Mouse (Mus musculus): ENCODE data around the gene Crybg1. TPM values are rescaled to one million over a fixed set of nuclear protein-coding genes. Genes with fewer than 3 reads are reported as not detected.
A peak's percentile ranks its signal among the peaks of the same experiment; 100 is the strongest.

The Crybg1 gene
- polyA plus RNA-seq, 1 experiment from 2014 or later = 0.21 TPM

DNA sequence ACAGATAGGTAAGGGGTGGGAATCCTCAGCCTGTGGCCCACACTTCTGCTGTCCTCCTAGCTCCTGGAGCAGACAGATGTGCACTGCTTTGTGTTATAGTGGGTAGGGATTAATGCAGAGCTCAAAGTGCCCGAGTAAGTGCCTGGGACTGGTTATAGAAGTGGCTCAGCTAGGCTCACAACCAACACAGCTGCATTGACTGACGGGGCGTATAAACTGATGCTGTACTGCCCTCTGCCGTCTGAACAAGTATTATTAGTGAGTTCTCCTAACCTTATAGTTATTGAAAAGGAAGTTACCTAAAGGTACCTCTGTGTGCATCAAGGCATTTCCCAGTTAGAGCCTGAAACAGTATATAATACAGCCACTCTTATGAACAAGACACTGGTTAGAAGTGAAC is 77.6 kb downstream of the Crybg1 start:
- Histone ChIP-seq H3K27ac (no peak overlapping the region), H3K4me3 (no peak overlapping the region), H3K4me1 (replicated peaks) (no peaks in the 10 kb centered on the region), H3K9me3 (no peaks in the 10 kb centered on the region), H3K27me3 (ENCODE audit: insufficient read depth, poor library complexity, severe bottlenecking) (no peaks in the 10 kb centered on the region), H3K36me3 (no peaks in the 10 kb centered on the region)
- DNase-seq (ENCODE audit: low spot score) = peak; percentile 53
- WGBS = 6% methylated on average over 4 of the region's 4 CpGs

DNA sequence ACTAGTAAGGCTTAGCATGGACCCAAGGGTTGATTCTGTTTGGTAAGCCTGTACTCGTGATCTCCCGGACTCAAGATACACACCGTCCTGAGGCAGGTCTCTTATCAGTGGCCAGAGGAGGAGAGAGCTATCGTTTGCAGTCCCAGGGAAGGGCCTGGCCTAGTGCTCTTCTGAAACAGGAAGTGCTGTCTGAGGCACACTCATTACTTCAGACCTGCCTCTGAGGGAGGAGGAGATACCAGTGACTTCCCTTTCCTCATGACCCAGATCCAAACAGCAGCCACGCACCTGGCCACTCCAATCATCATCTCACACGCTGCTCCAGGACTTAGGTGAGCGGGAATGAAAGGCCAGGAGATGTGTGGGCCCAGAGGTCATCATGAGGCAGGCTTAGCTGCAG is 79.5 kb downstream of the Crybg1 start:
- no peak overlapping the region for H3K27ac ChIP-seq
- no peak for DNase-seq (ENCODE audit: low spot score)
- H3K4me1 ChIP-seq (replicated peaks) = no peaks in the 10 kb centered on the region
- no peaks in the 10 kb centered on the region for H3K27me3 ChIP-seq (ENCODE audit: insufficient read depth, poor library complexity, severe bottlenecking)
- no peak overlapping the region for H3K4me3 ChIP-seq
- no peaks in the 10 kb centered on the region for H3K36me3 ChIP-seq
- no peaks in the 10 kb centered on the region for H3K9me3 ChIP-seq
- WGBS = 88% methylated on average over 7 of the region's 7 CpGs

DNA sequence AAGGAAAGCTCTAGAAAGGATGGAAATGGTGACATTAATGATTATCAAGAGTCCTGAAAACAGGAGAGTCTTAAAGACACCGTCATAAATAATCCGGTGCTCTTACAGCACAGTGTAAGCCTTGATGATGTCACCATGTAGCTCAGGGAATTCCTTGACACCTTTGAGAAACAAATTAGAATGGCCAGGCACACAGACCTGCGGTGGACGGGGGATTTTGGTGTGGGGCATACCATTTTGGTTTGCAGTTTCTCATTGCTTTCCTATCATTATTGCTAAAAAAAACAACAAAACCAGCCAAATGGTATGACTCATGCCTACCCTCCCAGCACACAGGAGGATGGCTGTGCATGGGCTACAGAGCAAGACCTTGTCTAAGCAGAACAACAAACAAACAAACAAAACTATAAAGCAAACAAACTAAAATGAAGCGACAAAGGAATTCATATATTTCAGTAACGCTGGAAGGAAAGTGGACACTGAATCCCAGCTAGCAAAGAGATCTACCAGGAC is 82.7 kb downstream of the Crybg1 start:
- Histone ChIP-seq H3K4me1 (replicated peaks) (no peaks in the 10 kb centered on the region), H3K36me3 (no peaks in the 10 kb centered on the region), H3K4me3 (no peak overlapping the region), H3K9me3 (no peaks in the 10 kb centered on the region), H3K27me3 (ENCODE audit: insufficient read depth, poor library complexity, severe bottlenecking) (no peaks in the 10 kb centered on the region), H3K27ac (no peak overlapping the region)
- 95% methylated on average over 6 of the region's 6 CpGs for WGBS
- no peak for DNase-seq (ENCODE audit: low spot score)

DNA sequence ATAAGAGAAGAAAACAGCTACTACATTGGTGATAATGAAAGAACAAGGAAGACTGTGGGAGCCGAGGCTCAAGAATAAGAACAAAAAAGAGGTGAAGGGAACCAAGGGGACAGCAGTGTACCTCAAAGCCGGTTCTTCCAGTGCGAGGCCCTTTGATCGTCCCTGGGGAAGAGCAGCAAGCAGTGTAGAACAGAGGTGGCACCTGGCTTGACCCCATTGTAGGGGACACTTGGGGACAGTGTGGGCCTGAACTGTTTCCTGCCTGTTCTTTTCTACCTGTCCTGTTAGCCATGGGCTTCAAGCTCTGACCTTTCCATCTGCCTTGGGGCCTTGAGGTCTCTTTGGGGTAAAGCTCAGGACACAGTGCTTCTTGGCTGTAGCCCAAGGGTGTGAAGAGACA is 85.7 kb downstream of the Crybg1 start:
- WGBS = 93% methylated on average over 4 of the region's 4 CpGs
- H3K9me3 ChIP-seq = no peaks in the 10 kb centered on the region
- no peak for DNase-seq (ENCODE audit: low spot score)
- no peak overlapping the region for H3K27ac ChIP-seq
- H3K4me3 ChIP-seq = no peak overlapping the region
- no peaks in the 10 kb centered on the region for H3K4me1 ChIP-seq (replicated peaks)
- no peaks in the 10 kb centered on the region for H3K27me3 ChIP-seq (ENCODE audit: insufficient read depth, poor library complexity, severe bottlenecking)
- H3K36me3 ChIP-seq = no peaks in the 10 kb centered on the region

DNA sequence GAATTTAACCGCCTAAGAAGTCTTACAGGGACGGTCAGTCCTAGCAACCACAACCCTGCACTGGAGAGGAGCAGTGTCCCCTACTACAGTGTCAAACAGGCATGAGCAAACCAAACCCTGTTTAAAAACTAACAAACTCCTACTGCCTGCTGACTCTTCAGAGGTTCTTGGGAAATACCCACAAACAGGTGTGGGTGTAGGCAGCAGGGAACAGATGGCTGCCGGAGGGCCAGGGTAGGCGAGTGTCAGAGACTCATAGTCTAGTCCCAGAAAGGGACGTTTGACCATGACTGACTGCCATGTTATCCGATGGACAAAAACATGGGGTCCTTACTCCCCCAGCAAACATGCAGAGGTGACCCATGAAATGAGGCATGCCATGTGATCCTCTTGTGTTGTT is 97.7 kb downstream of the Crybg1 start:
- no peak for DNase-seq (ENCODE audit: low spot score)
- Histone ChIP-seq H3K4me1 (replicated peaks) (peaks cover 9% of the 10 kb centered on the region), H3K27ac (peak overlapping the region; percentile 13; the same call in 1 of the 2 replicates), H3K27me3 (ENCODE audit: insufficient read depth, poor library complexity, severe bottlenecking) (no peaks in the 10 kb centered on the region), H3K36me3 (no peaks in the 10 kb centered on the region), H3K9me3 (no peaks in the 10 kb centered on the region), H3K4me3 (no peak overlapping the region)
- 75% methylated on average over 6 of the region's 6 CpGs for WGBS

DNA sequence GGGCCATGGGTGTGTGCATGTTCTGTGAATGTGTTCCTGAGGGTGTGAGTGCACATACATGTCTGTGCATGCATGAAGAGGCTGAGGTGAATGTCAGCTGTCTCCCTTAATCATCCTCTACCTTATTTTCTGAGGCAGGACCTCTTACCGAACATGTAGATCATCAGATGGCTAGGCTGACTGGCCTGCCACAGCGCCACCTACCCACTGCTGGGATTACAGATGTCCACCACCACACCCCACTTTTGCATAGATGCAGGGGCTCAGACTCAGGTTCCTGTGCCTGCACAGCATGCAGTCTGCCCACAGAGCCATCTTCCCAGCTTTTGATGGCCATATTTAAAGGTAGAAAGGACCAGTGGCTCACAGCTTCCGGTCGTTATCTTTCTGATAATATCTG is 103.9 kb downstream of the Crybg1 start:
- H3K36me3 ChIP-seq = no peaks in the 10 kb centered on the region
- no peak overlapping the region for H3K4me3 ChIP-seq
- no peak for DNase-seq (ENCODE audit: low spot score)
- H3K9me3 ChIP-seq = no peaks in the 10 kb centered on the region
- H3K4me1 ChIP-seq (replicated peaks) = no peaks in the 10 kb centered on the region
- no peak overlapping the region for H3K27ac ChIP-seq
- H3K27me3 ChIP-seq (ENCODE audit: insufficient read depth, poor library complexity, severe bottlenecking) = no peaks in the 10 kb centered on the region
- WGBS = 76% methylated on average over 4 of the region's 4 CpGs

DNA sequence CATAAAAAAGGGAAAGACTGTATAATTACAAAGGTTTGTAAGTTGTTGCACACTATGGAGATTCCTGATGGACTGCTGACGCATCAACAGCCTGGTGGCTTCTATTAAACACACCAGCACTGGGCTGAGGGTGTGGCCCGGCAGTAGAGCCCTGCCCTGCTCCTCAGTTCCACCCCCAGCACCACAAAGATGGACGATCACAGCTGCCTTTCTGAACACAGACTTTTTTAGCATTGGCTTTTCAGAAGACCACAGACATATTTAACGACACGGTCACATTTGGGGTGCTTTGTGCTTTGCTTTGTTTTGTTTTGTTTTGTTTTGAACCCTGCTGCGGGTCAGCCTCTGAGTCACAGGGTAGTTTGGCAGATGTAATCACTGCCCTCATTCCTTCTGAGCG is 105.0 kb downstream of the Crybg1 start:
- H3K4me3 ChIP-seq = no peak overlapping the region
- no peaks in the 10 kb centered on the region for H3K4me1 ChIP-seq (replicated peaks)
- 73% methylated on average over 7 of the region's 7 CpGs for WGBS
- no peak overlapping the region for H3K27ac ChIP-seq
- no peaks in the 10 kb centered on the region for H3K36me3 ChIP-seq
- DNase-seq (ENCODE audit: low spot score) = no peak
- H3K27me3 ChIP-seq (ENCODE audit: insufficient read depth, poor library complexity, severe bottlenecking) = no peaks in the 10 kb centered on the region
- H3K9me3 ChIP-seq = no peaks in the 10 kb centered on the region

DNA sequence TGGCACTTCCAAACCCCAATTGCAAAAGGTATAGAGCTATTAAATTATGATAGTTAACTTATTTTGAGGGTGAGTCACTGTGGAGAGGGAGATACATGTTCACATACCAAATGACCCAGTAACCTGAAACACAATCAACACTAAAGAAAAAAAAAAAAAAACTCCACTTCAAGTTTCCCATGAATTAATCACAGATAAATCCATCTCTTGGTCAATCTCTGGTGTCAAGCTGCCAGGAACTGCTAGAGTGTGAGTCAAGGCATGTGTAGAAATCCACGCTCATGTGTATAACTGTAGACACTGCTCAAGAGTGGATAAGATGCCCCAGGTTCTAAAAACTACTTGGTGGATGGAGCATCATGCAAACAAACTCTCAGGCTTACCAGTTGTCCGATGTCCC is 109.5 kb downstream of the Crybg1 start:
- H3K4me1 ChIP-seq (replicated peaks) = no peaks in the 10 kb centered on the region
- WGBS = 90% methylated on average over 2 of the region's 2 CpGs
- DNase-seq (ENCODE audit: low spot score) = no peak
- no peak overlapping the region for H3K4me3 ChIP-seq
- H3K36me3 ChIP-seq = no peaks in the 10 kb centered on the region
- no peak overlapping the region for H3K27ac ChIP-seq
- H3K9me3 ChIP-seq = no peaks in the 10 kb centered on the region
- no peaks in the 10 kb centered on the region for H3K27me3 ChIP-seq (ENCODE audit: insufficient read depth, poor library complexity, severe bottlenecking)

DNA sequence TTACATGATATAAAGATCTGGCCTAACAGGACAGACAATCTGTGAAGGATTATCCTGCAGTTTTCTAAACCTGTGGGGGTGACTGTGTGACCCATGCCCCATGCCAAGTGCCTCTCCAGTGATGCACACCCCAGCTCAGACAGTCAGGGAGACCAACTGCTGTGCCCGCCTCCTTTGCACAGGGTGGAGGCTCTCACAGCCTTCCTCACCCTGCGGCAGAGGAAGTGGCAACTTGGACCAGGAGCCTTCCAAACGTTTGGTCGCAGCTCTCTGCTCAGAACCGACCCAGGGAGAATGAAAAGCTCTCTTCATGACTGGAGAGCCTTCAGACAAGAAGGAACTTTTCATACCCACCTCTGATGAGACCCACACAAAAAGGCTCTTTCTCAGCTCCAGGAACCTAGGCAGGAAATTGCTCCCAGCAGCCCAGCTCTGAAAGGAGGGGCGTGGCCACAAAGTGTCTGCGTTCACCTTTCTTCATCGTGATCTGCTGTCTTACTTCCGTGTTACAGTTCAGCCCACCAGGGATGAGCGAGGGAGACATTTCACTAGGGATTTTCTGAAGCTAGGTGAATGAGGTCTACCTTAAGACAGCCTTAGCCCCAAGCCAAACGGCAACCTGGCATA is 110.6 kb downstream of the Crybg1 start:
- 51% methylated on average over 11 of the region's 11 CpGs for WGBS
- Histone ChIP-seq H3K9me3 (no peaks in the 10 kb centered on the region), H3K27me3 (ENCODE audit: insufficient read depth, poor library complexity, severe bottlenecking) (no peaks in the 10 kb centered on the region), H3K4me3 (no peak overlapping the region), H3K4me1 (replicated peaks) (no peaks in the 10 kb centered on the region), H3K27ac (no peak overlapping the region), H3K36me3 (no peaks in the 10 kb centered on the region)
- no peak for DNase-seq (ENCODE audit: low spot score)

DNA sequence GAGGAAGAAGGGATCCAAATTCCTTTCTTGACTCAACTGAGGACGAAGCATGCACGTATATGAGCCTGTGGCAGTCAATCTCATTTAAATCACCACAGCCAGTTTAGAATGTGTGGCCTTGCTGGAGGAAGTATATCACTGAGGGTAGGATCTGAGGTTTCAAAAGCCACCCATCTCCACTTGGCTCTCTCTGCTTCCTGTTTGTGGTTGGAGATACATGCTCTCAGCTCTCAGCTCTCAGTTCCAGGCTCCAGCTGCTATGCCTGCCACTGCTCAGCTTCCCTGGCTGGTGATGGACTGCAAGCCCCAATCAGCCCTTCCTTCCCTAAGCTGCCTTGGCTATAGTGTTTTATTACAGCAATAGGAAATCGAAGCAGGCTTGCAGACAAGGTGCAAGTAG is 119.1 kb downstream of the Crybg1 start:
- Histone ChIP-seq H3K4me3 (no peak overlapping the region), H3K4me1 (replicated peaks) (no peaks in the 10 kb centered on the region), H3K9me3 (no peaks in the 10 kb centered on the region), H3K27me3 (ENCODE audit: insufficient read depth, poor library complexity, severe bottlenecking) (no peaks in the 10 kb centered on the region), H3K27ac (no peak overlapping the region), H3K36me3 (no peaks in the 10 kb centered on the region)
- DNase-seq (ENCODE audit: low spot score) = no peak
- 94% methylated on average over 3 of the region's 3 CpGs for WGBS

DNA sequence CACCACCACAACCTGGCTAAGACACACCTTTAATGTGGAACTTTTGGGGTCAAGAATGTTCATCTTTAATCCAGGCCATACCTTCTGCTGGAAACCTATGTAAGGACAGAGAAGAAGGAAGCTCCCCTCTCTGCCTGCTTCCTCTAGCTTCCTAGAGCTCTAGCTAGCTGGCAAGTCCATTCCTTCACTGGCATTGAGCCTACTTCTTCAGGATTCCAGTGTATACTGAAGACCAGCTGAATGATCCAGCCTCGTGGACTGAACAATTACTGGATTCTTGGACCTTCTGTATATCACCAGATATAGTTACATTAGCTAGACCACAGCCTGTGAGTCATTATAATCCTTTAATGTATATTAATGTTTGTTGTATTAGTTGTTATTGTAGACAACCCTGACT is 121.4 kb downstream of the Crybg1 start:
- Histone ChIP-seq H3K36me3 (no peaks in the 10 kb centered on the region), H3K4me3 (no peak overlapping the region), H3K27me3 (ENCODE audit: insufficient read depth, poor library complexity, severe bottlenecking) (no peaks in the 10 kb centered on the region), H3K27ac (no peak overlapping the region), H3K9me3 (no peaks in the 10 kb centered on the region), H3K4me1 (replicated peaks) (no peaks in the 10 kb centered on the region)
- WGBS = 79% methylated on average over 1 of the region's 1 CpGs
- DNase-seq (ENCODE audit: low spot score) = no peak

DNA sequence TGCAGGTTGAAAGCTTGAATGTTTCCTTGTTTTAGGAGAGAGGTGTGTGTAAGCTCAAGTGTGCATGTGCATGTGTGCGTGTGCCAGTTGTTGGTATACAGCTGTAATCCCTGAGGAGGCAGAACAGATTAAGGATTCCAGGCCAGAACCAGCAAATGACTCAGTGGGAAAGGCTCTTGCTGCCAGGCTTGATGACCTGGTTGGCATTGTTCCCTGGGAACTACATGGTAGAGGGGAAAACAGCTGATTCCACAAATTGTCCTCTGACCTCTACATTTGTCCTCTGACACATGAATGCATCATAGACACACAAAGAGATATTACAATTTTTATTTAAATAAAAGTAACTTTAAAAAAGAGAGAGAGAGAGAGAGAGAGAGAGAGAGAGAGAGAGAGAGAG is 122.5 kb downstream of the Crybg1 start:
- no peak for DNase-seq (ENCODE audit: low spot score)
- no peaks in the 10 kb centered on the region for H3K9me3 ChIP-seq
- no peak overlapping the region for H3K27ac ChIP-seq
- no peaks in the 10 kb centered on the region for H3K27me3 ChIP-seq (ENCODE audit: insufficient read depth, poor library complexity, severe bottlenecking)
- no peaks in the 10 kb centered on the region for H3K4me1 ChIP-seq (replicated peaks)
- no peak overlapping the region for H3K4me3 ChIP-seq
- WGBS = 96% methylated on average over 1 of the region's 1 CpGs
- no peaks in the 10 kb centered on the region for H3K36me3 ChIP-seq

DNA sequence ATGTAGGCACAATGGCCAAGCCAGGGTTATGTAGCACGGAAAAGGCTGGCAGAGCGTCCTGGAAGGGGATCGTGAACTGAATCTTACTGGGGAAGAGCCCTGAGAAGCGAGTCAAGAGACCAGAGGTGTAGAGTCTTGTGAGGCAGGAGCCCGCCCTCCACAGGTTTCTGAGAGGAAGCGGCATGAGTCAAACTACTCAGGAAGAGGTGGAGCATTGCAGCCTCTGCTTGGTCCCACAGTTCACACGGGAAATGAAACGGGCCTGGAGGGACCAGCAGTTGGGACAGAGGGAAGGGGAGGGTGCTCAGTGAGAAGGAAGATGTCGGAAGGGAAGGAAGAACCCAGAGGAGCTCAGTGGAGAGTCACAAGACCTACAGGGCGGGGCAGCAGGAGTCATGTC is 123.9 kb downstream of the Crybg1 start:
- Histone ChIP-seq H3K27ac (no peak overlapping the region), H3K4me3 (no peak overlapping the region), H3K36me3 (no peaks in the 10 kb centered on the region), H3K9me3 (no peaks in the 10 kb centered on the region), H3K4me1 (replicated peaks) (no peaks in the 10 kb centered on the region), H3K27me3 (ENCODE audit: insufficient read depth, poor library complexity, severe bottlenecking) (no peaks in the 10 kb centered on the region)
- DNase-seq (ENCODE audit: low spot score) = no peak
- 61% methylated on average over 10 of the region's 10 CpGs for WGBS

DNA sequence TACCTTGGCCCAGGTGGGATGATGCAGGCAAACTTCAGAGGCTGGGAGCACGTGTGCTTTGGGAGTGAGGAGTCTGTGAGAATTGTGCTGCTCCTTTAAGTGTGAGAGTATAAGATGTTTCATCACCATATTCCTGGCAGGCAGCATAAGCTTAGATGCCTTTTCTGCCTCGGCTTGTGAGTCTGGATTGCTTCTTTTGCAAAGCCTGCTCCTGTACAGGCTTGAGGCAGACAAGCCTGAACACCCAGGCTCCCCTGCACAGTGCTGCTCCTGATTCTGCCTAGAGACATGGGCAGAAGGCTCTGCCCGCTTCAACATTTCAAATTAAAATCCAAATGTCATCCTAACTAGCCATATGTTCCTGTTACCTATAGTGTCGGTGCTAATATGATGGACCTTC is 128.5 kb downstream of the Crybg1 start:
- Histone ChIP-seq H3K27me3 (ENCODE audit: insufficient read depth, poor library complexity, severe bottlenecking) (no peaks in the 10 kb centered on the region), H3K36me3 (no peaks in the 10 kb centered on the region), H3K9me3 (no peaks in the 10 kb centered on the region), H3K27ac (no peak overlapping the region), H3K4me1 (replicated peaks) (no peaks in the 10 kb centered on the region), H3K4me3 (no peak overlapping the region)
- 81% methylated on average over 4 of the region's 4 CpGs for WGBS
- DNase-seq (ENCODE audit: low spot score) = no peak

All from hindbrain, embryonic 10.5 days (tissue).